Mouse (Mus musculus): ENCODE measurements around the gene Mta1. TPM values are rescaled to one million over a fixed set of nuclear protein-coding genes. Genes with fewer than 3 reads are reported as not detected.

Mta1 gene
- 336 and 385 TPM in 2 replicates for polyA plus RNA-seq (2012)

DNA sequence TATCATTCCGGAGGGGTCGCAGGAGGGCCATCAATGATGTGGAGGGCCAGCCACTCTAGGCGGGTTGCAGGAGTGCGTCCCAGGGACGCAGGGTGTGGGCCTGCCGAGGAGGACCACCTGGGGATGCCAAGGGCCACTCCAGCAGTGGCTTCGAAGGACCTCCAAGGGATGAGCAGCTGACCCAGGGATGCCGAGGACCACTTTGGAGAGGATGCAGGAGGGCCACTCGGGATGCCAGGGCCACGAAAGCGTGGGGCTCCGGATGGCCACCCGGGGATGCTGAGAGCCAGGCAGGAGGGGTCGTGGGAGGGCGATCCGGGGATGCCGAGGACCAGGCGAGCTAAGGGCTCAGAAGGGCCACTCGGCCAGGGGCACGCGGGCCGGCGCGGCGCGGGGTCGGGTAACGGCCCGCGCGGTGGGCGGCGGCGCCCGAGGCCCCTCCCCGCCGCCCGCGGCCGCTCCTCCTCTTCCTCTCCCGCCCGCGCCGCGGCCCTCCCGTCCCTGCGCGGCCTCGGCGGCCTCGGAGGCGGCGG is at the start of gene Mta1:
TSS of gene Mta1 (plus strand) at position 530 of the 533 bp plus-strand sequence.
- no peak for TF ChIP-seq GATA1 (IDR thresholded peaks at IDR 0.05; ENCODE audit: low read length)

DNA sequence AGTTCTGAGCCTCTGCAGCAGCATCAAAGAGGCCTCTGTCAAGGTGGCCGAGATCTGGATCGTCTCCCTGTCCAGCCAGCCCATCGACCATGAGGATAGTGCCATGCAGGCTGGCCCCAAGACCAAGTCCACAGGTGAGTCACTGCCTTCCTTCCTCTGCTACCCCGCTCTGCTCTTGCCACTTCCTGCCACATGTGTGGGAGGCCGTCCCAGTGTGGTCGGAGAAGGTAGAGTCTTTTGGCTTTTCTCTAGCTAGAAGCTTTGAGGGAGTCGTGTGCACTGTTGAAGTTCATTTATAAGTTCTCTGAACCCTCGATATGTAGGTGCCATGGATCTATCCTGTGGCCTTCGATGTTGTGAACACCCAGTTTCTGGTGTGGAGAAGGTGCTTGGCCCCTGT is 48.2 kb upstream of the Mta1 start:
- no peak for TF ChIP-seq GATA1 (IDR thresholded peaks at IDR 0.05; ENCODE audit: low read length)

GRCm38 (mm10) chr12:113050671-113051070 is 47.4 kb upstream of the Mta1 start:
- TF ChIP-seq GATA1 (IDR thresholded peaks at IDR 0.05; ENCODE audit: low read length) = no peak

DNA sequence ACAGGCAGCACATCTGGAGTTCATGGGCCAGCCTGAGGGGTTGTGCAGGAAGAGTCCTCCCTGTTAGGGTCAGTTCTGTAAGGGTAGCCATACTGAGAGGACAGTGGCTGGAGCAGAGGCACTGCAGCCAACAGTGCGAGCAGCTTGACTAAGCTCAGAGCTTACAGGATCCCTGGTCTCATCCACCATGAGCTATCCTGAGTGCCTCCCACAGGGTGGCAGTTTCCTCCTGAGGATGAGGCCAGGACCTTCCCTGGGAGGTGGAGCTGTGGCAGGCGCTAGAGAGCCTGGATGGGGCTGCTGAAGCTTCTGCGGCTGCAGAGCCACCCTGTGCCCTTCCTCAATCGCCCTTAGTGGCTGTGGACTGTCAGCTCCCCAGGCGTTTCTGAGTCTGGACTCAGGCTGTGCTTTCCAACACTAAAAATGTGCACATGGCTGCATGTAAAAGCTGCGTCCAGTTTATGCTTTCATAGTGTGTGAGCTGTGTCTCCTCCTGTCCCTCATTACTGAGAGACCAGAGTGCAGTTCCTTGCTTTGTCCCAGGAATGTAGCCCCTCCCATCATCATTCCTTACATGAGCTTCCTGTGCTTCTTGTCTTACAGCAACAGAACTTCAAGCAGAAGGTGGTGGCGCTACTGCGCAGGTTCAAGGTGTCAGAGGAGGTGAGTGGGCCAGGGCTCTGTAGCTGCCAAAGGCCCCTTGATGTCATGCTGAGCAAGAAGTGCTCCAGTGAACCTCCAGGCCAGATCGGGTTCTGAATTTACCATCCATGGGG is 46.3 kb upstream of the Mta1 start:
- TF ChIP-seq GATA1 (IDR thresholded peaks at IDR 0.05; ENCODE audit: low read length) = no peak

- TF ChIP-seq GATA1 (IDR thresholded peaks at IDR 0.05; ENCODE audit: low read length) = no peak
Observed at GRCm38 (mm10) chr12:113056089-113056488, 42.0 kb upstream of the Mta1 start.

DNA sequence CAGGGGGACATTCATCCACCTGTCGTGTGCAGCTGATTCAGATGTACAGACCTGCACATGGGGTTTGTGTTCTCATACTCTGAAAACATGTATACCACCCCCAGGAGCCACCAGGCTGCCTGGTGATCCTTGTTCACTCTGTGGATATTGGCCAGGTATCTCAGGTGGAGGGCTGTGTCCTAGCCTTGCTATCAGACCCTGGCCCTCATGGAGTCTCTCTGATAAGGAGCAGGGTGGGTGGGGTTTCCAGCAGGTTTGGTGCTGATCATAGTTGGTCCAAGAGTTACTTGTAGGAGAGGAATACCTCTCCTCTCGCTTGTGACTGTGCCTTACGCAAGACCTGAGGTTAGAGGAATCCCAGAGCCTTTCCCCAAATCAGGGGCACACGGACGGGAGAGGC is 37.9 kb upstream of the Mta1 start:
- no peak for TF ChIP-seq GATA1 (IDR thresholded peaks at IDR 0.05; ENCODE audit: low read length)

DNA sequence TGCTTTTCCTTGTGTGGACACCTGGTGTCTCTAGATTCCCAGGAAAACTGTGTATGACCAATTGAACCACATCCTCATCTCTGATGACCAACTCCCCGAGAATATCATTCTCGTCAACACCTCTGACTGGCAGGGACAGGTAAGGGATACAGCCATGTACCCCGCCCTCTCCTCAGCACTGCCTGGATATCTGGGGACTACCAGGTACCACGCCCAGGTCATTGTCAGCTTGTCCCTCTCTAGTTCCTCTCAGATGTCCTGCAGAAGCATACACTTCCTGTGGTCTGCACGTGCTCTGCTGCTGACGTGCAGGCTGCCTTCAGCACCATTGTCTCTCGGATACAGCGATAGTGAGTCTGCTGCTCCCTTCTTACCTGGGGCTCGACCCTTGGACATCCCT is 36.5 kb upstream of the Mta1 start:
- TF ChIP-seq GATA1 (IDR thresholded peaks at IDR 0.05; ENCODE audit: low read length) = no peak

DNA sequence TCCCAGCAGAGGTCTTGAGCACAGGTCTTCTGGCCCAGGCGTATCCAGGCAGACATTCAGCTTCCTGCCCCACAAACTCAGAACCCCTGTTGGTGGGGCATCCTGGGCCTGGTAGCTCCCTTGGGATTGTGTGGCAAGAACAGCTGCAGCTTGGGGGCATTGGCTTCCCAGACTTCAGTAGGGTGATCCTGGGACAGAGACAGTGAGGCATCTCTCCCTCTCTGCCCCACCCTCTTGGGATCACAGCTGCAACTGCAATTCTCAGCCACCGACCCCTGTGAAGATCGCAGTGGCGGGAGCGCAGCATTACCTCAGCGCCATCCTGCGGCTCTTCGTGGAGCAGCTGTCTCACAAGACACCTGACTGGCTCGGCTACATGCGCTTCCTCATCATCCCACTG is 35.9 kb upstream of the Mta1 start:
- no peak for TF ChIP-seq GATA1 (IDR thresholded peaks at IDR 0.05; ENCODE audit: low read length)

DNA sequence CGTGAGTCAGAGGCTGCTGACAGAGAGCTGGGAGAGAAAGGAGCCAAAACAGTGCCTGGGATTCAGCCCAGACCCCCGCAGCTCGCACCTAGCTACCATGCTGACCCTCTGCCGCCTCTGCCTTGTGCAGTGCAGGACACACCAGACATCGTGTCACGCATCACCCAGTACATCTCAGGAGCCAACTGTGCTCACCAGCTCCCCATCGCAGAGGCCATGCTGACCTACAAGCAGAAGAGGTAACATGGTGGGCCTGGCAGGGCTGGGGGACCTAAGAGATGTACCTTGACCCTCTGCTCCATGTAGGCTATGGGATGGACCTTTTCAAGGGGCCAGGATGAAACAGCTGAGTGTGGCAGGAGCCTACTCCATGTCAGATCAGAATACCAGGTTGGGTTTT is 34.4 kb upstream of the Mta1 start:
- no peak for TF ChIP-seq GATA1 (IDR thresholded peaks at IDR 0.05; ENCODE audit: low read length)

DNA sequence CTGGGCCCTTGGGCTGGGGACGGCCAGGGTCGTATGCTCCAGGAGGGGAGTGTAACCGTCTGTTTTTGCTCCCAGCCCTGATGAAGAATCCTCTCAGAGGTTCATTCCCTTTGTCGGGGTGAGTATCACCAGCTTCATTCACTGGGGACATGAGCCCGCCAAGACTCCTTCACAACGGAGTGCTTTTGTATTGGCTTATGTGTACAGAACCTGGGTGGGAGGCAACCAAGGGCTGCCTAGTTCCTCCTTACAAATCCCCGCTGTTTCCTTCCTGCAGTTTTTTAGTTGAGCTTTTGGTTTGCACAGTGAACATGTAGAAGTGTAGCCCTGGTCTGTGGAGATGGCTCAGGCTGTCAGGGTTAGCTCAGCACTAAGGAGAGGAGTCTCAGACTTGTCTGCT is 30.1 kb upstream of the Mta1 start:
- no peak for TF ChIP-seq GATA1 (IDR thresholded peaks at IDR 0.05; ENCODE audit: low read length)

- TF ChIP-seq GATA1 (IDR thresholded peaks at IDR 0.05; ENCODE audit: low read length) = no peak
Observed at GRCm38 (mm10) chr12:113069389-113069788, 28.7 kb upstream of the Mta1 start.

DNA sequence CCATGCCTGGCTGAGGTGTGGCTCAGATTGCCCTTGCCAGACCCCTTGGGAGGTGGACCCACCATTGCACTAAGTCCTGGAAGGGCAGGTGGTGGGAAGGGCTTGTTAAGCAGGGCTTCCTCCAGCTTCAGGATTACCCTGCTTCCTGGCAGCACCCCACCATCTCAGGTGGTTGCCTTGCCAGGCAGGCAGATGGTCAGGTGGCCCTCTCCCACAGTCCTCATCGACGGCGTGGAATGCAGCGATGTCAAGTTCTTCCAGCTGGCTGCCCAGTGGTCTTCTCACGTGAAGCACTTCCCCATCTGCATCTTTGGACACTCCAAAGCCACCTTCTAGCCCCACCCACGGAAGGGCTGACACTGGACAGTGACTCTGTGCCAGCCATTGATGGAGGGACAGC is 26.8 kb upstream of the Mta1 start:
- TF ChIP-seq GATA1 (IDR thresholded peaks at IDR 0.05; ENCODE audit: low read length) = no peak

- TF ChIP-seq GATA1 (IDR thresholded peaks at IDR 0.05; ENCODE audit: low read length) = no peak
Observed at GRCm38 (mm10) chr12:113071827-113072226, 26.3 kb upstream of the Mta1 start.

GRCm38 (mm10) chr12:113073420-113074328 is 24.4 kb upstream of the Mta1 start:
- TF ChIP-seq GATA1 (IDR thresholded peaks at IDR 0.05; ENCODE audit: low read length) = no peak

- no peak for TF ChIP-seq GATA1 (IDR thresholded peaks at IDR 0.05; ENCODE audit: low read length)
Observed at GRCm38 (mm10) chr12:113074329-113075062, 23.6 kb upstream of the Mta1 start, which contains the start of gene Tex22. Tex22 (plus strand) TSS chr12:113074502.
